Mouse (Mus musculus) embryonic facial prominence, embryonic 12.5 days (tissue): ENCODE data around the gene Ccdc142. TPM values are rescaled to one million over a fixed set of nuclear protein-coding genes. Genes with fewer than 3 reads are reported as not detected.
A peak's percentile ranks its signal among the peaks of the same experiment; 100 is the strongest.

Experiments
- ATAC-seq: fragments of 200-750 bp; cut with Nextera tagmentation; 2 replicates; pipeline ENCODE4 v1.8.0; 2017; ENCODE audit not compliant: insufficient number of reproducible peaks, insufficient read depth, low FRiP score, low TSS enrichment
- H3K27ac ChIP-seq: fragments of 300-500 bp; sonication (generic); 2 replicates; pipeline ENCODE4 v1.5.1; 2016; ENCODE audit warnings: mild to moderate bottlenecking
- H3K27me3 ChIP-seq: fragments of 300-500 bp; sonication (generic); 2 replicates; pipeline ENCODE4 v1.6.1; 2016; ENCODE audit warnings: mild to moderate bottlenecking, moderate library complexity
- H3K36me3 ChIP-seq: fragments of 300-500 bp; sonication (generic); 2 replicates; pipeline ENCODE4 v1.6.1; 2016; ENCODE audit warnings: mild to moderate bottlenecking
- H3K4me1 ChIP-seq: fragments of 300-500 bp; sonication (generic); 2 replicates; pipeline ENCODE4 v1.6.1; 2016
- H3K4me2 ChIP-seq: fragments of 300-500 bp; sonication (generic); replicated peaks from 2 replicates; pipeline ENCODE4 v1.6.1; 2016; ENCODE audit warnings: mild to moderate bottlenecking, moderate library complexity
- H3K4me3 ChIP-seq: fragments of 300-500 bp; sonication (generic); 2 replicates; pipeline ENCODE4 v1.5.1; 2016; ENCODE audit warnings: mild to moderate bottlenecking
- H3K9ac ChIP-seq: fragments of 300-500 bp; sonication (generic); 2 replicates; pipeline ENCODE4 v1.6.1; 2016; ENCODE audit warnings: mild to moderate bottlenecking, moderate library complexity
- H3K9me3 ChIP-seq: fragments of 300-500 bp; sonication (generic); 2 replicates; pipeline ENCODE4 v1.6.1; 2016; ENCODE audit warnings: mild to moderate bottlenecking, moderate library complexity
- WGBS: fragments of 180-500 bp; shearing (Covaris S2); methylation state at CpG from one replicate; pipeline ENCODE4 v1.1.7; 2016; 5-methylcytosine and 5-hydroxymethylcytosine counted together
- polyA plus RNA-seq: library from polyadenylated mRNA; unstranded; fragments of >200 nt; fragmentation: Nextera tagmentation; extraction: Ambion mirVana; gene quantifications from 2 replicates; pipeline ENCODE4 v1.2.1, GENCODE M21; 2016

Gene Ccdc142
- 2.9 and 4.1 TPM in 2 replicates for polyA plus RNA-seq

DNA sequence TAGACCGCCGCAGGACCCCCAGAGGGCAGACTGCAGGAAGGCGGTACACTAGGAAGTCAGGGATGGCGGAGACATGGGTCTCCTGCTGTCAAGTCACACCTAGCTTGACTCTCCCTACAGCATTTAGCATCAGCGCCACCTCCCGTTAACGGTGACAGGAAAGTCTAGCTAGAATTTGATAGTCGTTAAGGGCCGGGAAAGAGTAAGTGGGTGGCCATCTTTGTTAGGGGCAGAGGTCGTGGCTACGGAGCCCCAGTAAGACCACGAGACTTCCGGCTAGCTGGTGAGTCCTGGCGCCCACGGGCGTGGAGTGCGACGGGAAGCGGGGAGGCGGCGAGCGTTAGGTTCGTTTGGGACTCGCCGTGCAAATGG is at the start of gene Ccdc142, which contains the start of gene Gm42688:
Ccdc142 (plus strand) TSS at position 286 of the 372 bp plus-strand sequence.
Gm42688 (plus strand) TSS at position 302 of the 372 bp plus-strand sequence.
- H3K27me3 ChIP-seq = peaks cover 9% of the 10 kb centered on the region; the same call in 1 of the 2 replicates
- peak within 1 kb of the TSS; percentile 82 for H3K9ac ChIP-seq
- H3K36me3 ChIP-seq = peaks cover 7% of the 10 kb centered on the region; the same call in 1 of the 2 replicates
- H3K27ac ChIP-seq = peak within 1 kb of the TSS; percentile 56
- H3K4me2 ChIP-seq = peak within 1 kb of the TSS; percentile 97
- no peaks in the 10 kb centered on the region for H3K9me3 ChIP-seq
- H3K4me3 ChIP-seq = peak within 1 kb of the TSS; percentile 50
- peak; percentile 76 for ATAC-seq
- under 1% methylated on average over 25 of the region's 25 CpGs for WGBS
- peaks cover 12% of the 10 kb centered on the region for H3K4me1 ChIP-seq

DNA sequence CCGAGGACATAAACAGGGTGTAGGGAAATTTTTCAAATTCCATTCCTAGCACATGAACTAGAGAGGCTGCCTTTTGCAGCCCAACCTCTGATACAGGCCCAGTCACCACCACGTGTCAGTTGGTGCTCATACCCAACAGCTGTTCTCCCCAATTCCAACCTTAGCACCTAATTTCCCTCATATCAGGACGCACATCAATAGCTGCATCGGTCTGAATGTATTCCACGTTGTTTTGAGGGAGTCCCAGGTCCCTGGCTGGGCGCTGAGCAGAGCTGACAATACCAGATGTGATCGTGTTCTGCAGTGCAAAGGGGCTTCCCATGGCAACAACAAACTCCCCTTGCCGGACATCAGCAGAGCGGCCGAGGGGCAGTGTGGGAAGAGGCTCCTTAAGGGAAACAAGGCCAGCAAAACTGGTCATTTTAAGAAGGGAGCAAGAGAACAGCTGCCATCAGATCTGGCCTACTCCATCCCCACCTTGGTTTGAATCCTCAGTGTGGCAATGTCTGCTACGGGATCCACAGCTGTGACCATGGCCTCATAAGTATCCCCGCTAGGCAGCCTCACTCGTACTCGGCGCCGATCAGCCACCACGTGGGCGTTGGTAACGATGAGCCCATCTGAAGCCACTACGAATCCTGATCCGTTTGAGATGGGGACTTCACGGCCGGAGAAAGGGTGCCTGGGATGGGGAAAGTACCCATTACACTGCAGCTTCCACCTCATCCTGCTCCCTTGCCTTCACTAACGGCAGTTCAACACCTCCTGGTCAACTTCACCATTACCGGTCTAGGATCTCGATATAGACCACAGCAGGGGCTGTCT is 48.1 kb upstream of the Ccdc142 start:
- no peak for ATAC-seq
- peak overlapping the region; percentile 63 for H3K4me2 ChIP-seq
- H3K27me3 ChIP-seq = no peaks in the 10 kb centered on the region
- peaks cover 26% of the 10 kb centered on the region for H3K4me1 ChIP-seq
- 2% methylated on average over 26 of the region's 26 CpGs for WGBS
- peaks cover 28% of the 10 kb centered on the region for H3K36me3 ChIP-seq
- H3K4me3 ChIP-seq = peak overlapping the region; percentile 100
- peak overlapping the region; percentile 91 for H3K27ac ChIP-seq
- H3K9ac ChIP-seq = peak overlapping the region; percentile 90
- no peaks in the 10 kb centered on the region for H3K9me3 ChIP-seq

DNA sequence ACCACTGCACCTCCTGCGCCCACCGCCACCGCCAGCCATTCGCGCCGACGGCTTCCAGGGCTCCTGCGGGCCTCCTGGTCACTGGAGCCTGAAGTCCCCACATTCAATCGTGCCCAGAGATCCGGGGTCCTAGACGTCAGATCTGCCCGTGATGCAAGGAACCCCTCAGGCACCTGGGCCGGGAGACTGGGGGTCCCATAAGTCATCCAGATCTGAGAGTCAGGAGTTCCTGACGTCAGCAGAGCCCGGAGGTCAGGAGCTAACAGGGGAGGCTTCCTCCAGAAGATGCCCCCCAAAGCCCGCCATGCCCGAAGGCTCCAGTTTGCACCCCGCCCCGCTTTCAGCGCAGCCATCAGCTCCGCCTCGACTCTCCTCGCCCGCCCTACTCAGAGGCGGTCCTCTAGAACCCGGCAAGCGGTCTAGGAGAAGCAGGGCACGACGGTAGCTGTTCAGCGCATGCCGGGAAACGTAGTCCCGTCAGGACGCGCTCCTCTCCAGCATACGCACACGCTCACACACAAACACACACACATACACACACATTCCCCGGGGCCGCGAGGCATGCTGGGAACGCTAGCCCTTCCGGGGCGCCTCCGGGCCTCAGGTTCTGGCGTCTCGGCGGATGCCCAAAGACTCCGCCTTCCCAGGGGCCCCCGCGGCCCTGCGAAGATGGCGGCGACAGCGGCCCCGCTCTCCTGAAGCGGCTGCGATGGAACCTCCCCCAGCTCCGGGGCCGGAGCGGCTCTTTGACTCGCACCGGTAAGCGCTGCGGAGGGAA is 47.1 kb upstream of the Ccdc142 start, which contains the start of gene Aup1:
Aup1 (plus strand) TSS at position 448 of the 778 bp plus-strand sequence.
- ATAC-seq = peak; percentile 94
- Histone ChIP-seq H3K27ac (peak within 1 kb of the TSS; percentile 91), H3K4me1 (peaks cover 26% of the 10 kb centered on the region), H3K4me2 (peak within 1 kb of the TSS; percentile 63), H3K4me3 (peak within 1 kb of the TSS; percentile 100), H3K9ac (peak within 1 kb of the TSS; percentile 90), H3K36me3 (peaks cover 28% of the 10 kb centered on the region), H3K9me3 (no peaks in the 10 kb centered on the region), H3K27me3 (no peaks in the 10 kb centered on the region)
- under 1% methylated on average over 63 of the region's 64 CpGs for WGBS

DNA sequence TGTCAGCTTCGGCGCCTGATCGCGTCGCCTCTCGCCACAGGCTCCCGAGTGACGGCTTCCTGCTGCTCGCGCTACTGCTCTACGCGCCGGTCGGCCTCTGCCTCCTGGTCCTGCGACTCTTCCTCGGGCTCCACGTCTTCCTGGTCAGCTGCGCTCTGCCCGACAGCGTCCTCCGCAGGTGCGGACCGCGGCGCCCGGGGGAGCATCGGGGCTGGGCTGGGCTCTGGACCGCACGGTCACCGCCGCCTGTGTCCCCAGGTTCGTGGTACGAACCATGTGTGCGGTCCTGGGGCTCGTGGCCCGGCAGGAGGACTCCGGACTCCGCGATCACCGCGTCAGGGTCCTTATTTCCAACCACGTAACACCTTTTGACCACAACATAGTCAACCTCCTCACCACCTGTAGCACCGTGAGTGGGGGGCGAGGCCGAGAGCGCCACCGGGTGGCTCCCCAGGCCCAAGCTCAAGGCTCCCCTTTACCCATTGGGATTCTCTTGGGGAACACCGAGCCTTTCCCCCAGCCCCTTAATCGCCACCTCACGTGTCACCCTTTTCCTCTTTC is 46.5 kb upstream of the Ccdc142 start, which contains the start of gene Htra2:
Htra2 (minus strand) TSS at position 403 of the 561 bp plus-strand sequence.
- peak within 1 kb of the TSS; percentile 91 for H3K27ac ChIP-seq
- H3K9me3 ChIP-seq = no peaks in the 10 kb centered on the region
- under 1% methylated on average over 50 of the region's 50 CpGs for WGBS
- H3K9ac ChIP-seq = peak within 1 kb of the TSS; percentile 90
- ATAC-seq = peak; percentile 16
- H3K27me3 ChIP-seq = no peaks in the 10 kb centered on the region
- peaks cover 26% of the 10 kb centered on the region for H3K4me1 ChIP-seq
- H3K36me3 ChIP-seq = peaks cover 28% of the 10 kb centered on the region
- peak within 1 kb of the TSS; percentile 100 for H3K4me3 ChIP-seq
- H3K4me2 ChIP-seq = peak within 1 kb of the TSS; percentile 63

DNA sequence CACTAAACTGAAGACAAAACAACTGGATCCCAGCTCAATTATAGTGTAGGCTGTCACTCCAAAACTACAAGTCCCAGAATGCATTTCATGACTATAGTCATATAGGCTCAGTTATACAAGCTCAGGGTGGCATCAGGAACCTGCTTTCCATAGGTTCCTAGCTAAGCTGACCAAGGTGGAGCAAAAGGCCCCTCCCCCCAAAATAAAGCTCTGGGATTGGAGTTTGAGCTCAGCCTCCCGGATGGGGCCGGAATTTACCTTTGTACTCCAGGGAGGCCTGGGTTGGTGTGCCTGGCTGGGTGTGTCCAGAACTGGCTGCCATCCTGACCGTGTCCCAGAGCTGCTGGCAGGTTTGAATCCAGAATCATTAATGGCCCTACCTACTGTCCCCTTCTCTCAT is 43.6 kb upstream of the Ccdc142 start, which contains the start of gene Dqx1:
Dqx1 (plus strand) TSS at position 55 of the 400 bp plus-strand sequence.
- H3K36me3 ChIP-seq = peaks cover 14% of the 10 kb centered on the region
- peaks cover 21% of the 10 kb centered on the region for H3K27me3 ChIP-seq
- no peak for ATAC-seq
- no peak within 1 kb of the TSS for H3K4me2 ChIP-seq
- H3K9ac ChIP-seq = no peak within 1 kb of the TSS
- peaks cover 17% of the 10 kb centered on the region for H3K4me1 ChIP-seq
- no peaks in the 10 kb centered on the region for H3K9me3 ChIP-seq
- no peak within 1 kb of the TSS for H3K4me3 ChIP-seq
- WGBS = 35% methylated on average over 3 of the region's 3 CpGs
- no peak within 1 kb of the TSS for H3K27ac ChIP-seq

DNA sequence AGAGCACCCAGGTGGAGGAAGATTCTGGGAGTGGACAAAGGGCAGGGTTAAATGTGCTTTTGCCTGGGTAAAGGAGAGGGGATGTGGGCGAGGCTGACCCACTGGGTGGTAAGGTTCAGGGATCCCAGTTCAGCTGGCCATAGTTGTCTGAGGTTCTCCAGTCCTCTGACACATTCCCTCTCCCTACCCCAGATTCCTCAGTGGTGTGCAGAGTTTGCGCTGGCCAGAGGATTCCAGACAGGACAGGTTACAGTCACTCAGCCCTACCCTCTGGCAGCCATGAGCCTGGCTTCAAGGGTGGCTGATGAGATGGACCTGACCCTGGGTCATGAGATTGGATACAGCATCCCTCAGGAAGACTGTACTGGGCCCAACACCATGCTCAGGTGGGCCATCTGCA is 42.7 kb upstream of the Ccdc142 start:
- H3K27me3 ChIP-seq = peaks cover 30% of the 10 kb centered on the region
- H3K27ac ChIP-seq = no peak overlapping the region
- peaks cover 14% of the 10 kb centered on the region for H3K36me3 ChIP-seq
- no peak overlapping the region for H3K4me3 ChIP-seq
- peaks cover 10% of the 10 kb centered on the region for H3K4me1 ChIP-seq
- no peak for ATAC-seq
- H3K9me3 ChIP-seq = no peaks in the 10 kb centered on the region
- H3K9ac ChIP-seq = no peak overlapping the region
- H3K4me2 ChIP-seq = no peak overlapping the region
- WGBS = 84% methylated on average over 2 of the region's 2 CpGs

DNA sequence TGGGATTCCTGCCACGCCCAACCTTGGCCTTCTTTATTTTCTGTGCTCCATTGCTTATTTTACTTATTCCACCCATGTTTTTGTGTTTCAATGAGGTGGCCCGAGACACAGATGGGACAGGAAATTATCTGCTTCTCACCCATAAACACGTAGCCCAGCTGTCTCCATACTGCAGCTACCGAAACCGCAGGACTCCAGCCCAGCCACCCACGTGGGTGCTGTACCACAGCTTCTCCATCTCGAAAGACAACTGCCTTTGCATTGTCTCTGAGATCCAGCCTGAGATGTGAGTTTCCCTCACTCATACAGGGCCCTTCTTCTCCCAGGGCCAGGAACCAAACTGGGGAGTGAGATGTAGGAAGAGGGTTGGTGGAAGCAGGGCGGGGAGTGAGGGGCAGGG is 35.4 kb upstream of the Ccdc142 start:
- no peaks in the 10 kb centered on the region for H3K9me3 ChIP-seq
- no peak overlapping the region for H3K27ac ChIP-seq
- H3K4me3 ChIP-seq = no peak overlapping the region
- no peak for ATAC-seq
- 0 out of 2 replicates have a peak, but pooled peaks cover 6% of the 10 kb centered on the region for H3K4me1 ChIP-seq
- peaks cover 97% of the 10 kb centered on the region for H3K27me3 ChIP-seq
- H3K36me3 ChIP-seq = no peaks in the 10 kb centered on the region
- no peak overlapping the region for H3K4me2 ChIP-seq
- H3K9ac ChIP-seq = no peak overlapping the region
- WGBS = 45% methylated on average over 8 of the region's 8 CpGs

DNA sequence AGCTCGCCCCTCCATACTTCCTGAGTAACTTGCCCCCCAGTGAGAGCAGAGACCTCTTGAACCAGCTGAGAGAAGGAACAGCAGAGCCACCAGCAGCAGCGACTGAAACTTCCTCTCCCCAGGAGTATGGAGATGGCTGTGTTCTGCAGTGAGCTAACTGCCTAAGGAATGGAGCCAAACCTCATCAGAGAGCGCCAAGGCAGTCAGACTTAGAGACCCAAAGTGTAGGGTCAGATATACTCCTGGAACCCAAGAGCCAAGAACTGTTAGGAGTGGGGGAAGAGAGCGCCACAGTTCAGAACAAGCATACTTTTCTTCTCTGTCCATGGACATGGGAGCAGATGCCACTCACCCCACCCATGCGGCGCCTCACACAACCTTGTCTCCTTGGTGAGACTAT is 35.0 kb upstream of the Ccdc142 start:
- Histone ChIP-seq H3K36me3 (no peaks in the 10 kb centered on the region), H3K4me3 (no peak overlapping the region), H3K4me1 (0 out of 2 replicates have a peak, but pooled peaks cover 6% of the 10 kb centered on the region), H3K27me3 (peaks cover 97% of the 10 kb centered on the region), H3K27ac (no peak overlapping the region), H3K4me2 (no peak overlapping the region), H3K9me3 (no peaks in the 10 kb centered on the region), H3K9ac (no peak overlapping the region)
- ATAC-seq = no peak
- 27% methylated on average over 6 of the region's 6 CpGs for WGBS

DNA sequence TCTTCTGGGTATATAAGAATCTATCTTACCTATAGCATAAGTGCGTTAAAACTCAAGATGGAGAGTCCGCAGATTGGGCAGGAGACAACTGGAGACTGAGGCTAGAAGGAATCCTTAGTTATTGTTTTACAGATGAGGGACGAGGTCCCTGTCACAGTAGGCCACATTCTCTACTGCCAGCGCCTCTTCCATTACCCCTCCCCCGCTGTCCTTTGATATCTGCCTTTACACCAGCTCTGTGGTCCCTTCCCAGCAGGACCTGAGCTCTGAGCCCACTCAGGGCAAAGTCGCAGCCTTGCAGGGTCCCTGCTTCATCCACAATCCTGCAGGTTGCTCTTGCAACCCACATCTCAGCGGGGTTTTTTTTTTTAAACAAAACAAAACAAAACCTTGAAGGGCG is 33.2 kb upstream of the Ccdc142 start:
- H3K4me2 ChIP-seq = peak overlapping the region; percentile 18; the same call in 1 of the 2 replicates
- H3K4me3 ChIP-seq = no peak overlapping the region
- no peaks in the 10 kb centered on the region for H3K36me3 ChIP-seq

DNA sequence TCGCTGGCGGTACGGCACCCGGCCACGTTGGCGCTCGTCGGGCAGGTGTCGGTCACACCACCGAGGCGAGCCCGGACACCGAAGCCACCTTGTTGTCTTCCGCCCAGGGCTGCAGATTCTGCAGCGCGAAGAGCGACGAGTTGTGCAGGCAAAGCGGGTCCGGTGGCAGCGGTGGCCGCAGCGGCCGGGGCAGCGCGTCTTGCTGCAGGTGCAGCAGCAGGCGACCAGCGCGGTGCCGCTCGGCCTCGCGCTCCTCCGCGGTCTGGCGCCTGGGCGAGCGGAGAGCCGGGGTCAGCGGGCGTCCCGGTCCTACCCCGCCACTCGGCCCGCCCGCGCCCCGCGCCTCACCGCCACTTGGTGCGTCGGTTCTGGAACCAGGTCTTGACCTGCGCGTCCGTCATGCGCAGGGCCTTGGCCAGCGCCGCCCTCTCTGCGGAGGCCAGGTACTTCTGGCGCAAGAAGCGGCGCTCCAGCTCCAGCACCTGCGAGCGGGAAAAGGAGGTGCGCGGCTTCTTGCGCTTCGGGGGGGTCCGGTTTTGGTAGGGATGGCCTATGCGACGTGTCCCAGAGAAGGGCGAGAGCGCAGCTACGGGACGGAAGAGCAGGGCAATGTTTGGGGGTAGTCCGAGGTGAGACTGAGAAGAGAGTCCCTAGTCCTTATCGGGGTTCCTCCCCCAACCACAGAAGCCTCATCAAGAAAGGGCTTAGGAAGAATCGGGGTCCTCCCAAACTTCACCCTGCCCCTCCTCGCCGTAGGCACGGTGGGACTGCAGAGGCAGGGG is 32.5 kb upstream of the Ccdc142 start:
- no peak overlapping the region for H3K27ac ChIP-seq
- peak overlapping the region; percentile 30 for H3K4me3 ChIP-seq
- H3K27me3 ChIP-seq = peaks cover 98% of the 10 kb centered on the region
- H3K36me3 ChIP-seq = no peaks in the 10 kb centered on the region
- whole genome bisulfite sequencing = under 1% methylated on average over 80 of the region's 81 CpGs
- peak overlapping the region; percentile 18 for H3K4me2 ChIP-seq
- H3K4me1 ChIP-seq = 0 out of 2 replicates have a peak, but pooled peaks cover 6% of the 10 kb centered on the region
- H3K9ac ChIP-seq = peak overlapping the region; percentile 0; the same call in 1 of the 2 replicates
- ATAC-seq = no peak
- H3K9me3 ChIP-seq = no peaks in the 10 kb centered on the region

More for the DNA sequence above, 33.2 kb upstream of the Ccdc142 start:
- no peak for ATAC-seq
- H3K9me3 ChIP-seq = no peaks in the 10 kb centered on the region
- H3K27me3 ChIP-seq = peaks cover 98% of the 10 kb centered on the region
- no peak overlapping the region for H3K27ac ChIP-seq
- 0 out of 2 replicates have a peak, but pooled peaks cover 6% of the 10 kb centered on the region for H3K4me1 ChIP-seq
- WGBS = 2% methylated on average over 8 of the region's 8 CpGs
- no peak overlapping the region for H3K9ac ChIP-seq
